Mouse (Mus musculus) liver, adult 2 months (tissue): ENCODE measurements around the gene Flt3. TPM values are rescaled to one million over a fixed set of nuclear protein-coding genes. Genes with fewer than 3 reads are reported as not detected.

Experiments
- DNase-seq: peaks from one replicate; pipeline ENCODE4 v3.0.0-alpha.2; 2011; ENCODE audit warnings: low read depth, low spot score; ENCODE audit errors: extremely low read depth
- H3K27ac ChIP-seq: fragments of 200-500 bp; replicated peaks from 2 replicates; pipeline ENCODE4 v1.5.1; 2012; ENCODE audit warnings: low read depth, mild to moderate bottlenecking, control low read depth, inconsistent platforms, low read length; ENCODE audit not compliant: insufficient read depth
- H3K27me3 ChIP-seq: fragments of 200-500 bp; 2 replicates; pipeline ENCODE4 v1.6.1; 2012; ENCODE audit warnings: mild to moderate bottlenecking, moderate library complexity, low read length, inconsistent platforms; ENCODE audit not compliant: control insufficient read depth, insufficient read depth
- H3K36me3 ChIP-seq: fragments of 200-500 bp; 2 replicates; pipeline ENCODE4 v1.6.1; 2012; ENCODE audit warnings: low read length, inconsistent platforms; ENCODE audit not compliant: control insufficient read depth, insufficient read depth
- H3K4me1 ChIP-seq: fragments of 200-500 bp; 2 replicates; pipeline ENCODE4 v1.6.1; 2011; ENCODE audit warnings: low read length; ENCODE audit not compliant: control insufficient read depth, insufficient read depth
- H3K4me3 ChIP-seq: fragments of 200-500 bp; 2 replicates; pipeline ENCODE4 v1.5.1; 2011; ENCODE audit warnings: low read depth, mild to moderate bottlenecking, control low read depth, low read length, moderate library complexity; ENCODE audit not compliant: insufficient read depth
- H3K79me2 ChIP-seq: fragments of 200-500 bp; 2 replicates; pipeline ENCODE4 v1.6.1; 2012; ENCODE audit warnings: inconsistent platforms, mild to moderate bottlenecking, low read length, moderate library complexity; ENCODE audit not compliant: control insufficient read depth, insufficient read depth
- H3K9ac ChIP-seq: fragments of 200-500 bp; 2 replicates; pipeline ENCODE4 v1.6.1; 2012; ENCODE audit warnings: low read depth, mild to moderate bottlenecking, control low read depth, inconsistent platforms, low read length
- CTCF ChIP-seq: fragments of 200-500 bp; IDR thresholded peaks from 2 replicates; pipeline ENCODE4 v1.5.1; 2011; ENCODE audit warnings: low read depth, low read length, control low read depth
- POLR2A ChIP-seq: fragments of 200-500 bp; IDR thresholded peaks from 2 replicates; pipeline ENCODE4 v1.6.1; 2011; ENCODE audit warnings: low read length, control low read depth; ENCODE audit not compliant: insufficient read depth; ENCODE audit errors: extremely low read depth
- WGBS: fragments of 180-500 bp; shearing (Covaris S2); methylation state at CpG from one replicate; pipeline ENCODE4 v1.1.7; 2018; 5-methylcytosine and 5-hydroxymethylcytosine counted together
- polyA plus RNA-seq: library from polyadenylated mRNA; depleted of rRNA; stranded (reverse); fragments of >200 nt; gene quantifications from 2 replicates; pipeline ENCODE4 v1.2.3, GENCODE M21; 2012
- total RNA-seq: library from RNA; depleted of rRNA; stranded (reverse); fragments of >200 nt; gene quantifications from 2 replicates; pipeline ENCODE4 v1.2.3, GENCODE M21; 2014

Gene Flt3
- total and polyA plus RNA-seq, 2 experiments: 0.16 to 0.18 TPM

GRCm38 (mm10) chr5:147342901-147343300 is 57.4 kb downstream of the Flt3 start:
- no peak for DNase-seq
- WGBS: 90% methylated on average over 6 of the region's 6 CpGs
- Histone ChIP-seq H3K27ac (no peak overlapping the region), H3K27me3 (no peaks in the 10 kb centered on the region), H3K4me1 (no peaks in the 10 kb centered on the region), H3K4me3 (no peak overlapping the region), H3K79me2 (no peaks in the 10 kb centered on the region), H3K9ac (no peak overlapping the region), H3K36me3 (no peaks in the 10 kb centered on the region)
- TF ChIP-seq POLR2A (no peak), CTCF (no peak)

GRCm38 (mm10) chr5:147340741-147341414 is 59.4 kb downstream of the Flt3 start:
- WGBS: 58% methylated on average over 13 of the region's 13 CpGs
- H3K9ac ChIP-seq: no peak overlapping the region
- H3K79me2 ChIP-seq: no peaks in the 10 kb centered on the region
- H3K27ac ChIP-seq: no peak overlapping the region
- TF ChIP-seq CTCF: no peak
- no peak for TF ChIP-seq POLR2A
- H3K27me3 ChIP-seq: no peaks in the 10 kb centered on the region
- H3K4me3 ChIP-seq: no peak overlapping the region
- no peaks in the 10 kb centered on the region for H3K4me1 ChIP-seq
- no peak for DNase-seq
- H3K36me3 ChIP-seq: no peaks in the 10 kb centered on the region

- Histone ChIP-seq H3K9ac (no peak overlapping the region), H3K36me3 (no peaks in the 10 kb centered on the region), H3K4me1 (no peaks in the 10 kb centered on the region), H3K27ac (no peak overlapping the region), H3K4me3 (no peak overlapping the region), H3K27me3 (no peaks in the 10 kb centered on the region), H3K79me2 (no peaks in the 10 kb centered on the region)
- 79% methylated on average over 11 of the region's 11 CpGs for WGBS
- no peak for DNase-seq
- no peak for TF ChIP-seq POLR2A
- TF ChIP-seq CTCF: no peak
Measured at GRCm38 (mm10) chr5:147339560-147339959, 60.7 kb downstream of the Flt3 start.

- no peaks in the 10 kb centered on the region for H3K36me3 ChIP-seq
- no peaks in the 10 kb centered on the region for H3K27me3 ChIP-seq
- H3K4me1 ChIP-seq: no peaks in the 10 kb centered on the region
- TF ChIP-seq POLR2A (no peak), CTCF (no peak)
- 42% methylated on average over 9 of the region's 9 CpGs for WGBS
- H3K27ac ChIP-seq: no peak overlapping the region
- DNase-seq: no peak
- no peak overlapping the region for H3K9ac ChIP-seq
- H3K4me3 ChIP-seq: no peak overlapping the region
- no peaks in the 10 kb centered on the region for H3K79me2 ChIP-seq
Measured at GRCm38 (mm10) chr5:147338967-147339366, 61.3 kb downstream of the Flt3 start.

- WGBS: 54% methylated on average over 7 of the region's 7 CpGs
- no peak for DNase-seq
- Histone ChIP-seq H3K27ac (no peak overlapping the region), H3K36me3 (no peaks in the 10 kb centered on the region), H3K4me3 (no peak overlapping the region), H3K79me2 (no peaks in the 10 kb centered on the region), H3K4me1 (no peaks in the 10 kb centered on the region), H3K9ac (no peak overlapping the region), H3K27me3 (no peaks in the 10 kb centered on the region)
- TF ChIP-seq POLR2A (no peak), CTCF (no peak)
Measured at GRCm38 (mm10) chr5:147332711-147333110, 67.6 kb downstream of the Flt3 start.

- no peak overlapping the region for H3K27ac ChIP-seq
- WGBS: 44% methylated on average over 2 of the region's 2 CpGs
- DNase-seq: no peak
- no peaks in the 10 kb centered on the region for H3K27me3 ChIP-seq
- no peak overlapping the region for H3K9ac ChIP-seq
- no peaks in the 10 kb centered on the region for H3K4me1 ChIP-seq
- H3K79me2 ChIP-seq: no peaks in the 10 kb centered on the region
- H3K36me3 ChIP-seq: no peaks in the 10 kb centered on the region
- TF ChIP-seq CTCF (peak; percentile 65), POLR2A (no peak)
- H3K4me3 ChIP-seq: no peak overlapping the region
Measured at GRCm38 (mm10) chr5:147331547-147331946, 68.7 kb downstream of the Flt3 start.
